Mouse (Mus musculus): ENCODE results near the gene Rdh5. TPM values are rescaled to one million over a fixed set of nuclear protein-coding genes. Genes with fewer than 3 reads are reported as not detected.

The Rdh5 gene
- total and polyA plus RNA-seq, 2 experiments from 2014 or later: 7.6 to 9.3 TPM

- ATAC-seq (ENCODE audit: insufficient read depth, low read depth) (no peak), DNase-seq (ENCODE audit: low spot score) (no peak)
- no peaks in the 10 kb centered on the region for H3K27me3 ChIP-seq (ENCODE audit: control insufficient read depth, insufficient read depth, low read length)
- no peak for TF ChIP-seq CTCF (IDR thresholded peaks at IDR 0.05; ENCODE audit: low read depth)
- no peak for TF ChIP-seq EP300 (IDR thresholded peaks at IDR 0.05; ENCODE audit: low read depth)
- H3K9ac ChIP-seq (replicated peaks; ENCODE audit: low read depth, low read length): no peak overlapping the region
- WGBS: 86% methylated on average over 3 of the region's 3 CpGs
- H3K27ac ChIP-seq (ENCODE audit: low read depth): no peak overlapping the region
- H3K4me3 ChIP-seq (ENCODE audit: low read depth, low read length): no peak overlapping the region
- peaks cover 34% of the 10 kb centered on the region for H3K36me3 ChIP-seq (replicated peaks; ENCODE audit: control insufficient read depth, insufficient read depth, low read length)
- no peak overlapping the region for H3K4me2 ChIP-seq (ENCODE audit: low read depth, low read length)
- no peaks in the 10 kb centered on the region for H3K9me3 ChIP-seq (replicated peaks; ENCODE audit: control insufficient read depth, low read length)
- H3K4me1 ChIP-seq (ENCODE audit: control insufficient read depth, insufficient read depth): 0 out of 2 replicates have a peak, but pooled peaks cover under 1% of the 10 kb centered on the region
Observed at GRCm38 (mm10) chr10:128916665-128917064, 6.0 kb downstream of the Rdh5 start.

DNA sequence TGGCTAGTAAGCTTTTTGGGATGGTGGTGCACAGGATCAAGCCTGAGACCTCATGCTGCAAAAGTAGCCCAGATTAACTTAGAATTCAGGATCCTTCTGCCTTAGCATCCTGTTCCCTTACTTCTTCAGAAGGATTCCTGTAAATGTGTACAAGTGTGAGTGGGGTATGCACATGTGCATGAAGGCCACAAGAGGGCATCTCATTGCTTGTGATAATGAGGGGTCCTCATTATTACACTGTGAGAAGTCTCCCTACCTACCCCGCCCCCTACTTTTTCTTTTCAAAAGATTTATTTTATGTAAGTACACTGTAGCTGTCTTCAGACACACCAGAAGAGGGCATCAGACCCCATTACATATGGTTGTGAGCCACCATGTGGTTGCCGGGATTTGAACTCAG lies 7.1 kb downstream of the Rdh5 start:
- no peak for TF ChIP-seq EP300 (IDR thresholded peaks at IDR 0.05; ENCODE audit: low read depth)
- peak; percentile 34; the same call in 1 of the 2 replicates for TF ChIP-seq CTCF (IDR thresholded peaks at IDR 0.05; ENCODE audit: low read depth)
- Histone ChIP-seq H3K4me3 (ENCODE audit: low read depth, low read length) (no peak overlapping the region), H3K9ac (replicated peaks; ENCODE audit: low read depth, low read length) (no peak overlapping the region), H3K4me2 (ENCODE audit: low read depth, low read length) (no peak overlapping the region), H3K27ac (ENCODE audit: low read depth) (no peak overlapping the region), H3K9me3 (replicated peaks; ENCODE audit: control insufficient read depth, low read length) (no peaks in the 10 kb centered on the region), H3K4me1 (ENCODE audit: control insufficient read depth, insufficient read depth) (no peaks in the 10 kb centered on the region), H3K27me3 (ENCODE audit: control insufficient read depth, insufficient read depth, low read length) (no peaks in the 10 kb centered on the region), H3K36me3 (replicated peaks; ENCODE audit: control insufficient read depth, insufficient read depth, low read length) (peaks cover 34% of the 10 kb centered on the region)
- ATAC-seq (ENCODE audit: insufficient read depth, low read depth) (no peak), DNase-seq (ENCODE audit: low spot score) (no peak)
- WGBS: 88% methylated on average over 2 of the region's 2 CpGs

DNA sequence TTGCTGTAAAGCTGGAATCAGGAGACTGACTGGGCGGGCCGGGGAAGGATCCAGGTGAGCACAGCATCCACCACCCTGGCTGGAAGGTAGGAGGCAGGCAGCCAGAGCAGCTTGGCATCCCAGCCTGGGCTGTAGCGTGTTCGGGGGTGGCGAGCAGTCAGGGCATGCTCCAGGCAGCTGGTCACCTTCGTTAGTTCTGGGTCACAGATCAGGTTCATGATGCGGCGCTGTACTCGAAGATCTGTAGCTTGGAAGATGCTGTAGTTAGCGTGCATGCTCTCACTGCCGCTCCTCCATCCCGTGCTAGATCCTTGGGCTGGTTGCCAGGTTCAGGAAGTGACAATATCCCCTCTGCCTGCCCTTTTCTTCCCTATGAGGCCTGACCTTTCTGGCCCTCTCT lies 9.0 kb downstream of the Rdh5 start:
- no peak for DNase-seq (ENCODE audit: low spot score)
- WGBS: 78% methylated on average over 12 of the region's 12 CpGs

DNA sequence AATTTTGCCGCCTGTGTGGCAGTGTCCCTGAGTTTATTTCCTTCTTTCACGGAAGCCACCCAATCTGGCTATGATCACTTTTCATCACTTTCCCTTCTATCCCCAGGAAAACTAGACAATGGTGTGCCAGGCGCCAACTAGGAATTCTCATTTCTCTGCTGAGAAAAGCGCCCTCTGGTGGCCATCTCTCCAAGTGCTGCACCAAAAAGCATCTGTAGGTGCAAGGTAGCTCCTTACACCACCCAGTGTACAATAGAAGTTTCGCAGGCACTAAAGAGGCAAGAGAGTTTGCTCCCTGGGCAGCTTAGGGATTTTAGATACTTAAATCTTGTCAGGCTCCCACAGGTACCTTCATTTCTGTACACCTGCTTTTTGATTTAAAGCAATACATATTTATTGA lies 9.5 kb downstream of the Rdh5 start:
- H3K4me3 ChIP-seq (ENCODE audit: low read depth, low read length): no peak overlapping the region
- H3K36me3 ChIP-seq (replicated peaks; ENCODE audit: control insufficient read depth, insufficient read depth, low read length): peaks cover 34% of the 10 kb centered on the region
- no peak overlapping the region for H3K9ac ChIP-seq (replicated peaks; ENCODE audit: low read depth, low read length)
- ATAC-seq (ENCODE audit: insufficient read depth, low read depth) (peak; percentile 16; the same call in 1 of the 2 replicates), DNase-seq (ENCODE audit: low spot score) (peak; percentile 81)
- no peak overlapping the region for H3K27ac ChIP-seq (ENCODE audit: low read depth)
- peaks cover 6% of the 10 kb centered on the region for H3K4me1 ChIP-seq (ENCODE audit: control insufficient read depth, insufficient read depth)
- peak; percentile 99 for TF ChIP-seq CTCF (IDR thresholded peaks at IDR 0.05; ENCODE audit: low read depth)
- TF ChIP-seq EP300 (IDR thresholded peaks at IDR 0.05; ENCODE audit: low read depth): no peak; the same call in 1 of the 2 replicates
- H3K9me3 ChIP-seq (replicated peaks; ENCODE audit: control insufficient read depth, low read length): no peaks in the 10 kb centered on the region
- no peak overlapping the region for H3K4me2 ChIP-seq (ENCODE audit: low read depth, low read length)
- 8% methylated on average over 5 of the region's 5 CpGs for WGBS
- no peaks in the 10 kb centered on the region for H3K27me3 ChIP-seq (ENCODE audit: control insufficient read depth, insufficient read depth, low read length)

More for the DNA sequence above, 9.0 kb downstream of the Rdh5 start:
- no peaks in the 10 kb centered on the region for H3K27me3 ChIP-seq (ENCODE audit: control insufficient read depth, insufficient read depth, low read length)
- no peak overlapping the region for H3K27ac ChIP-seq (ENCODE audit: low read depth)
- H3K4me1 ChIP-seq (ENCODE audit: control insufficient read depth, insufficient read depth): peaks cover 6% of the 10 kb centered on the region
- no peak overlapping the region for H3K4me3 ChIP-seq (ENCODE audit: low read depth, low read length)
- no peaks in the 10 kb centered on the region for H3K9me3 ChIP-seq (replicated peaks; ENCODE audit: control insufficient read depth, low read length)
- peaks cover 34% of the 10 kb centered on the region for H3K36me3 ChIP-seq (replicated peaks; ENCODE audit: control insufficient read depth, insufficient read depth, low read length)
- ATAC-seq (ENCODE audit: insufficient read depth, low read depth): no peak
- H3K4me2 ChIP-seq (ENCODE audit: low read depth, low read length): no peak overlapping the region
- TF ChIP-seq CTCF (IDR thresholded peaks at IDR 0.05; ENCODE audit: low read depth) (no peak), EP300 (IDR thresholded peaks at IDR 0.05; ENCODE audit: low read depth) (no peak)
- no peak overlapping the region for H3K9ac ChIP-seq (replicated peaks; ENCODE audit: low read depth, low read length)

DNA sequence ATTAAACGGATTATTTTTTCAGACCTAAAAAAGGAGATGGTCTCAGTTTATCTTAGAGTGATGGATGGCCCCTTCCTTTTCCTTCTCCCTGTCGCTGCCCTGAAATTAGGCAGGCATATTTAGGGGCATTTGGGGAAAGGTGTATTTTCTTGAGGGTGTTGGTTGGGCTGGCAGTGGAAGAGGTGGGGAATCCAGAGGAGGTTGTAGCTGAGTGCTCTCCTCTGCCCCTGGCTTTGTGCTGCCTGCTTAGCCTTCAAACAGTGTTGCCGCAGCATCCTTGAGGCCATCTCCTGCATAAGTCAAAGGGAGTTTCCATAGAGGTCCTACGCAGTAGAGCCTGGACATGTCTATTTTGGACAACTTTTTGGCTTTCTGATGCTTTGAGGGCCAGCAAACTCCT lies 9.9 kb downstream of the Rdh5 start:
- no peak for ATAC-seq (ENCODE audit: insufficient read depth, low read depth)
- WGBS: 72% methylated on average over 4 of the region's 4 CpGs
- H3K36me3 ChIP-seq (replicated peaks; ENCODE audit: control insufficient read depth, insufficient read depth, low read length): peaks cover 30% of the 10 kb centered on the region

DNA sequence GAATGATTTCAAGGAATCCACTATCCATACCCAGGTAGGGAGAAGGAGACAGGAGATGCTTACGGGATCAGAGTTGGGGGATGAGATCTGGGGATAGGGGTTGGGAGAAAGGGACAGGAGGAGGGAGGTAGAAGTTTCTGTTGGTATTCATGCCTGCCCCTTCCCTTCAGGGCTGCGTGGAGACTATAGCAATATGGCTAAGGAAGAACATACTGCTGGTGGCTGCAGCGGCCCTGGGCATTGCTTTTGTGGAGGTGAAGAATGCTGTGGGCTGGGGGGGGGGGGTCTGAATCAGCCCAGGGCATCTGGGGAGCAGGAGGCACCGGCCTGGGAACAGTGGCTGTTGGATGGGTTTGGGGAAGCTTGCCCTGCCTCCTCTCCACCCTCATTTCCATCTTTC lies 10.4 kb downstream of the Rdh5 start:
- peaks cover 6% of the 10 kb centered on the region for H3K4me1 ChIP-seq (ENCODE audit: control insufficient read depth, insufficient read depth)

More for the DNA sequence above, 9.9 kb downstream of the Rdh5 start:
- no peaks in the 10 kb centered on the region for H3K9me3 ChIP-seq (replicated peaks; ENCODE audit: control insufficient read depth, low read length)
- H3K9ac ChIP-seq (replicated peaks; ENCODE audit: low read depth, low read length): no peak overlapping the region
- no peak overlapping the region for H3K4me2 ChIP-seq (ENCODE audit: low read depth, low read length)
- no peak for DNase-seq (ENCODE audit: low spot score)
- no peaks in the 10 kb centered on the region for H3K27me3 ChIP-seq (ENCODE audit: control insufficient read depth, insufficient read depth, low read length)
- TF ChIP-seq EP300 (IDR thresholded peaks at IDR 0.05; ENCODE audit: low read depth) (no peak), CTCF (IDR thresholded peaks at IDR 0.05; ENCODE audit: low read depth) (no peak)
- peaks cover 6% of the 10 kb centered on the region for H3K4me1 ChIP-seq (ENCODE audit: control insufficient read depth, insufficient read depth)
- H3K27ac ChIP-seq (ENCODE audit: low read depth): no peak overlapping the region
- H3K4me3 ChIP-seq (ENCODE audit: low read depth, low read length): no peak overlapping the region

More for the DNA sequence above, 10.4 kb downstream of the Rdh5 start:
- no peak overlapping the region for H3K4me2 ChIP-seq (ENCODE audit: low read depth, low read length)
- no peak for DNase-seq (ENCODE audit: low spot score)
- no peaks in the 10 kb centered on the region for H3K9me3 ChIP-seq (replicated peaks; ENCODE audit: control insufficient read depth, low read length)
- TF ChIP-seq EP300 (IDR thresholded peaks at IDR 0.05; ENCODE audit: low read depth) (no peak), CTCF (IDR thresholded peaks at IDR 0.05; ENCODE audit: low read depth) (no peak)
- no peak overlapping the region for H3K9ac ChIP-seq (replicated peaks; ENCODE audit: low read depth, low read length)
- H3K36me3 ChIP-seq (replicated peaks; ENCODE audit: control insufficient read depth, insufficient read depth, low read length): peaks cover 26% of the 10 kb centered on the region
- WGBS: 80% methylated on average over 4 of the region's 4 CpGs
- no peaks in the 10 kb centered on the region for H3K27me3 ChIP-seq (ENCODE audit: control insufficient read depth, insufficient read depth, low read length)
- H3K27ac ChIP-seq (ENCODE audit: low read depth): no peak overlapping the region
- ATAC-seq (ENCODE audit: insufficient read depth, low read depth): no peak
- H3K4me3 ChIP-seq (ENCODE audit: low read depth, low read length): no peak overlapping the region

Measured in heart, postnatal 0 days (tissue).